Mouse (Mus musculus) embryonic facial prominence, embryonic 12.5 days (tissue): Measurements from ENCODE around the gene Tpcn2. TPM values are rescaled to one million over a fixed set of nuclear protein-coding genes. Genes with fewer than 3 reads are reported as not detected.

Experiments
- ATAC-seq: fragments of 200-750 bp; cut with Nextera tagmentation; 2 replicates; pipeline ENCODE4 v1.8.0; 2017; ENCODE audit not compliant: insufficient number of reproducible peaks, insufficient read depth, low FRiP score, low TSS enrichment
- H3K27ac ChIP-seq: fragments of 300-500 bp; sonication (generic); 2 replicates; pipeline ENCODE4 v1.5.1; 2016; ENCODE audit warnings: mild to moderate bottlenecking
- H3K27me3 ChIP-seq: fragments of 300-500 bp; sonication (generic); 2 replicates; pipeline ENCODE4 v1.6.1; 2016; ENCODE audit warnings: mild to moderate bottlenecking, moderate library complexity
- H3K36me3 ChIP-seq: fragments of 300-500 bp; sonication (generic); 2 replicates; pipeline ENCODE4 v1.6.1; 2016; ENCODE audit warnings: mild to moderate bottlenecking
- H3K4me1 ChIP-seq: fragments of 300-500 bp; sonication (generic); 2 replicates; pipeline ENCODE4 v1.6.1; 2016
- H3K4me2 ChIP-seq: fragments of 300-500 bp; sonication (generic); replicated peaks from 2 replicates; pipeline ENCODE4 v1.6.1; 2016; ENCODE audit warnings: mild to moderate bottlenecking, moderate library complexity
- H3K4me3 ChIP-seq: fragments of 300-500 bp; sonication (generic); 2 replicates; pipeline ENCODE4 v1.5.1; 2016; ENCODE audit warnings: mild to moderate bottlenecking
- H3K9ac ChIP-seq: fragments of 300-500 bp; sonication (generic); 2 replicates; pipeline ENCODE4 v1.6.1; 2016; ENCODE audit warnings: mild to moderate bottlenecking, moderate library complexity
- H3K9me3 ChIP-seq: fragments of 300-500 bp; sonication (generic); 2 replicates; pipeline ENCODE4 v1.6.1; 2016; ENCODE audit warnings: mild to moderate bottlenecking, moderate library complexity
- whole genome bisulfite sequencing: fragments of 180-500 bp; shearing (Covaris S2); methylation state at CpG from one replicate; pipeline ENCODE4 v1.1.7; 2016; 5-methylcytosine and 5-hydroxymethylcytosine counted together
- polyA plus RNA-seq: library from polyadenylated mRNA; unstranded; fragments of >200 nt; fragmentation: Nextera tagmentation; extraction: Ambion mirVana; gene quantifications from 2 replicates; pipeline ENCODE4 v1.2.1, GENCODE M21; 2016

The Tpcn2 gene
- polyA plus RNA-seq, 1 experiment from 2014 or later = 11.5 TPM

DNA sequence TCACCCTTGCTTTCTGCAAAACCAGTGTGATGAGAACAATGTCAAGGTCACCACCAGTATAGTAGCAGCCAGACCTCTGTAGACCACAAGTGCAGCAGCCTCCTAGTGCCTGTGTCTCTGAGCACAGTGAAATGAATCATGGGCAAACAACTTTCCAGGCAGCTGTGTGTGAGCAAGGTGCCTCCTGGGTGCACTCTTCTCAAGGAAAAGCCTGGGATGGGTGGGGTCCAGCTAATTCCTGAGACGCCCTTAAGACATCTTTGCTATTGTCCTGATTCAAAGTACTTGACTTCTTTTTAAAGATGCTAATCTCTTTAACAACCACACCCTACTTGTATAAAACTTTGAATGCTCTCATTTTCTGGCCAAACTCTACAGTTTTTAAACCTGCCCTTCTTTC is 144.7 kb downstream of the Tpcn2 start:
- Histone ChIP-seq H3K27ac (no peak overlapping the region), H3K27me3 (no peaks in the 10 kb centered on the region), H3K36me3 (no peaks in the 10 kb centered on the region), H3K4me2 (no peak overlapping the region), H3K9ac (no peak overlapping the region), H3K9me3 (0 out of 2 replicates have a peak, but pooled peaks cover 3% of the 10 kb centered on the region), H3K4me1 (0 out of 2 replicates have a peak, but pooled peaks cover 4% of the 10 kb centered on the region), H3K4me3 (no peak overlapping the region)
- 79% methylated on average over 1 of the region's 1 CpGs for WGBS
- no peak for ATAC-seq

DNA sequence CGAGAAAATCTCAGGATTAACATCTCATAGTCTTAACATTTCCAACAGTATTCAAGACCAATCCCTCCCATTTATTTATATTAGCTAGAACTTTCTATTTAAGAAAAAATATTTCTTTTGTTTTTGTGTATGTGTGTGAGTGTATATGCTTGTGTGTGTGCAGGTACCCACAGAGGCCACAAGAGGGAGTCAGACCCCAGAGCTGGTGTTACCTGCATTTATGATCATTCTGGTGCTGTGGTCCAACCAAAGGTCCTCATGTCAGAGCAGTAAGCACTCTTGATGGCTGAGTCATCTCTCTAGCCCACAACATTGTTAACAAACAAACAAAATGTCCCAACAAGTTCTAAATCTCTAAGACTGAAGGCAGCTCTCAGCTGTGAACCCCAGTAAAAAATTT is 145.9 kb downstream of the Tpcn2 start:
- ATAC-seq = no peak
- WGBS = 83% methylated on average over 1 of the region's 1 CpGs
- Histone ChIP-seq H3K9me3 (0 out of 2 replicates have a peak, but pooled peaks cover 3% of the 10 kb centered on the region), H3K9ac (no peak overlapping the region), H3K27ac (no peak overlapping the region), H3K4me1 (no peaks in the 10 kb centered on the region), H3K4me3 (no peak overlapping the region), H3K4me2 (no peak overlapping the region), H3K36me3 (no peaks in the 10 kb centered on the region), H3K27me3 (no peaks in the 10 kb centered on the region)

DNA sequence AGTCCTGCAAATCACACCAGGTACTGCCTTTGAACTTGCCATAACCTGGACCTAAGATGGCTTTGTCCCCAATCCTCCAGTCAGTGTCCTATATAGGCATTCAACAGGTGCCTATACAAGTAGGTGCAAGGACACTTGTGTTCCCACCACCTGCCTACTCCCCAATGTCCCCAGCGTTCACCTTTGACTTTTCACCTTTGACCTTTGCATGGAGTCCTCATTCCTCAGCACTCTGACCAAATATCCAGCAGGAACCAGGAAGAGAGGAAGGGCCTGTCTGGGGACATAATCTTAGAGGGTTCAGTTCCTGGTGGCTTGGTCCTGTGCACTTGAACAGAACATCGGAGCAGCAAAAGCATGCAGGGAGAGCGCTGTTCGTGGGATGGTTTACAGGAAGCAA is 147.0 kb downstream of the Tpcn2 start:
- no peaks in the 10 kb centered on the region for H3K4me1 ChIP-seq
- 91% methylated on average over 4 of the region's 4 CpGs for WGBS
- H3K27me3 ChIP-seq = no peaks in the 10 kb centered on the region

More for the DNA sequence above, 147.0 kb downstream of the Tpcn2 start:
- no peak for ATAC-seq
- Histone ChIP-seq H3K9ac (no peak overlapping the region), H3K4me2 (no peak overlapping the region), H3K4me3 (no peak overlapping the region), H3K36me3 (no peaks in the 10 kb centered on the region), H3K9me3 (0 out of 2 replicates have a peak, but pooled peaks cover 3% of the 10 kb centered on the region), H3K27ac (no peak overlapping the region)

Other genes with a start within 250 kb of the Tpcn2 start
- gene 1810010D01Rik, start 75.9 kb downstream of the Tpcn2 start, polyA plus RNA-seq = 0.89 TPM in 1 of 2 replicates, not detected in the other
- 0.34 and 0.35 TPM in 2 replicates for gene Mrgprf, start 16.8 kb upstream of the Tpcn2 start, polyA plus RNA-seq
- not detected in 2 replicates for gene Mrgprd, start 30.8 kb upstream of the Tpcn2 start, polyA plus RNA-seq